Mouse (Mus musculus) granulocyte monocyte progenitor cell, adult 5-6 weeks (primary cell): ENCODE measurements around the gene Zbtb40. TPM values are rescaled to one million over a fixed set of nuclear protein-coding genes. Genes with fewer than 3 reads are reported as not detected.

Experiments
- ATAC-seq: replicated peaks from 2 replicates; pipeline ENCODE4 v1.8.0; 2016; ENCODE audit warnings: mild to moderate bottlenecking, moderate TSS enrichment, inconsistent platforms; ENCODE audit not compliant: poor library complexity, severe bottlenecking
- total RNA-seq, 2 experiments: library from RNA; stranded (forward) in 1 of 2; stranded (reverse) in 1 of 2; fragments of 200-712, 200-1000 nt in 1 of 2; fragments of >200 nt in 1 of 2; fragmentation: Nextera tagmentation in 1 of 2; gene quantifications; 2 replicates each; pipeline ENCODE4 v1.2.3; 2014 to 2017

Gene Zbtb40
- total RNA-seq (2014; fragmentation: Nextera tagmentation) = 4.0 and 5.4 TPM in 2 replicates
- 4.4 and 6.9 TPM in 2 replicates for total RNA-seq (2017)

DNA sequence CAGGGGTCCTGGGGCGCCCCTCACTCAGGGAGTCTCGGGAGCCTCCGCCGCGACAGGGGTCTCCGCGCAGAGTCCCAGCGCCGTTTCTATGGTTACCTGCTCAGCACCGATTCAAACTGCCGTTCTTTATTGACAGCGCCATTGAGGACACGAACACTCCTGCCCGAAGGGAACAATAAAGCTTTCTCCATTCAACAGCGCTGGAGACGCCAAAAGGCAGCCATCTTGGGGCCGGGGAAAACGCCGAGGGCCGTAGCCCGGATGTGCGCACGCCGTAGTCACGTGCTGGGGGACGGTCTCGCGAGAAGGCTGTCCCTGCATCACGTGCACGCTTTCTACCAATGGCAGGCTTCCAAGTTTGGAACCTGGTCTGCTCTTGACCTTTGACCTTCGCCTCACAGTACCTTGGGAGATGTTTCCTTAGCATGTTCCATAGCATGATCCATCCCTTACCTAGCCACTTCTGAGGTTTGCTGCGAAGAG, at the start of gene Zbtb40:
Zbtb40 (minus strand) TSS at position 252 of the 483 bp plus-strand sequence.
- ATAC-seq = peak; percentile 94

DNA sequence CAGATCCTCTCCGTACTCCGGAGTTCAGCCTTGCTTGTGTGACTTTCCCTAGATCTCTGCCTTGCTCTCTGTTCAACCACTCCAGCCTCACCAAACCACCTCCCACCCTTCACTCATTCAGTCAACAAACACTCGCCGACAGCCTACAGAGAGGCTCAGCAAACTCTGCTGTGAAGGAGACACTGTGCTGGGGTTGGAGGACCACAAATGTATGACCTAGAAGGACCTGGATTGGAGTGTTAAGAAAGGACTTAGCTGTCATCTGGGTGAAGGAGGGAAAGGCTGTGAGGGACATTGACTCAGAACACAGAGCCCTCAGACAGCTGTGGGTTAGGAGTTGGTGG, 49.4 kb upstream of the Zbtb40 start:
- no peak for ATAC-seq

DNA sequence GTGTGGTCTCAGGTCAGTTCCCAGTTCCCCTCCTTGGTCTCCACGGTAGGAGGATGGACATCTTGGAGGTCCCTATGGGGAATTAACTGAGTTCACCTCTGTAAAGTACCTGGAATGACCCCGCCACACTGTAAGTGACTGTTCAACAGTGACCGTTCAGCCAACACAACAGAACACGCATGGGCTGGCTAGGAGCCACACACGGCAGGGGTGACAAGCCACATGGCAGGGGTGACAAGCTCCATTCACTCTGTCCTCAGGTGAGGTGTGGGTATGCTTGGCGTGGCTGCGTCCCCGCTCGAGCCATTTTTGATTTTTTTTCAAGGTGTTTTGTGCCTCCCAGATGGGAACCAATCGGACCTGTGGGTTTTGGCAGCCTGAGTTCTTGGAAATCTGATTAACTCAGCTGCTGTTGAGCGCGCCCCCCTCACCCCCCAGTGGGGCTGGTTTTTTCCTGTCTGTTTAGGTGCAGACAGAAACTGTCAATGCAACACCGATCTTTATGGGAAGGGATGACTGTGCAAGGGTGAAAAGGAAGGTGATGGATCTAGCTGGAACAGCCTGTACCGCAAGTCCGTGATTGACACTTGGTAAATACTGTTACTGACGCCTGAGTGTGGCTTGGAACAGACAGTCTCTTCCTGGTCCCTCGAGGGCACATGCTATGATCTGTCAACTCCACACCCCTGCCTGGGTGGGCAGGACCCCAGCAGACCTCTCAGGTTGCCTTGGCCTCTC, 48.8 kb upstream of the Zbtb40 start:
- no peak for ATAC-seq

DNA sequence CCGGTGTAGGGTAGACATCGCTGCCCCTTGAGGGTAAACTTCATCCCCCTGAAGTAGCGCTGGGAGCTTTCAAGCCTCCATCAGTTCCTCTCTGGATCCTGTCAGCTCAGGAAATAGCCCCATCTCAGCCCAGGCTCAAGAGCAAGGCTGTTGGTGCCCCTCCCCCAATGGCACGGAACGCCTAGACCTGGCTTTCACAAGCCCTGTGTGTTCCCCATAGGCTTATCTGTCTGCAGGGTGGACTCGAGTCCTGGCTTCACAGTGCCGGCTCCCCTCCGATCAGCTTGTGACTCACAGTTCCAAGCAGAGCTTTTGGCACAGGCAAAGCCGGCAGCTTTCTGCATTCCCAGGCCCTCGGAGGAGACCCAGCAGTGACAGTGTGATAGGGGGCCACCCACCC, 47.8 kb upstream of the Zbtb40 start:
- ATAC-seq = no peak

DNA sequence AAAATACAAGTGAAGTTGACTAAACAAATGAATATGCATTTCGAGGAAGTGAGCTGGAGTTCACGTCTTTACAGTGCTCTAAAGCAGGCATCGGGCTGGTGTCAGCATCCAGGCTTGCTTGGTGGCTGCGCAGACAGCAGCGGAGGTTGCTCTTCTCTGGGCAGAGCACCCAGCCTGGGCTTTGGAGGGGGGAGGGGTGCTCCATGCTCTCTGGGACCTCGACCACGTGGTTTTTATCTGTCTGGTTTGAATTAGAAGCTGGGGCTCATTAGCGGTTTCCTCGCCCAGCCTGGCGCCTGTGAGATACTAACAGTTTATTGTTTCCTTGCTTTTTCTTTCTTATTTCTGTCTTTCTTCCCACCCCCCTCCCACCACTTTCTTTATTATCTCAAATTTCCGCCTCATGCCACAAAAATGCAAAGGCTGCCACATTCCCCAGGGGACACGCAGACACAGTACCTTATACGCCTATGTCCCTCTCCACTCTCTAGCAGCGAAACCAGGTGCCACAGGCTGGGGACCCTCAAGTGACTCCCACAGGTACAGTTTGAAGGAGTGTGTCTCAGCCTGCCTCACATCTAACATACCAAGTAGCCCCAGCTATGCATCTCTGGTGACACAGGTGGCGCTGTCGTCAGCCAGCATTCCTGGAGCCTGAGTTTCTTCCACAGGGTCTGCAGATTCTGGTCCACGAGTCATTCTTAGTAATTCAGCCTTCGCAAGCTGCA, 36.6 kb upstream of the Zbtb40 start:
- ATAC-seq = no peak

DNA sequence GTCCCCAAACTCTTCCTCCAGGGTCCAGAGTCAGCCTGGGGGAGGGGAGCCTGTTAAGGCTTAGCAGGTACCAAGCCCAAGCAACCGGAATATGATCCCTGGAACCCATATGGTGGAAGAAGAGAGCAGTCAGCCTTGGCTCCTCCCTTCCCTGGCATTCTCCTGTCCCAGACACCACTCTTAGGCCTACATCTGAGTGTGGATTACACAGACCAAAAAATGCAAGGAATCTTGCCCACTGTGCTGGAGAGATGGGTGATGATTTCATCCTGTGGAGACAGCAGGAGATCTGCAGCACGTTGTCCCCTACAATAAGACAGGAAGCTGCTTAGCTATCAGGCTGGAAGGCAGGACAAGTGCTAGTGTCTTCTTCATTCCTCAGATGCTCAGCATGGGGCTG, 34.3 kb upstream of the Zbtb40 start:
- ATAC-seq = no peak

DNA sequence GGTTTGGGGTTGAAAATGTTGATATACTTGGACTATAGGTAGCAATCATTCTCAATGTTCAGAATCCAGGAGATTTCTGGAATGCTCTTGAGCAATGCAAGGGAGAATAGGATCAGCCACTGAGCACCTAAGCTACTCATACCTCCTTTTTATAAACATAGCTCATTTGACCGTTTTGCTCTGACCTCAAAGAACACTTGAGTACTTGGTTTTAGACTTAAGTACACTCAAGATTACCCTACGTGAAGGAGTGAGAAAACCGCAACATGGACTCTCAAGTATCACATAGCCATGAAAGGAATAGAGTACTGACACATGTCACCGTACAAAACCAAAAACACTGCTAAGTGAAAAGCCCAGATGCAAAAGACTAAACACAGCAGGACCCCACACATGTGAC, 32.8 kb upstream of the Zbtb40 start:
- ATAC-seq = no peak

DNA sequence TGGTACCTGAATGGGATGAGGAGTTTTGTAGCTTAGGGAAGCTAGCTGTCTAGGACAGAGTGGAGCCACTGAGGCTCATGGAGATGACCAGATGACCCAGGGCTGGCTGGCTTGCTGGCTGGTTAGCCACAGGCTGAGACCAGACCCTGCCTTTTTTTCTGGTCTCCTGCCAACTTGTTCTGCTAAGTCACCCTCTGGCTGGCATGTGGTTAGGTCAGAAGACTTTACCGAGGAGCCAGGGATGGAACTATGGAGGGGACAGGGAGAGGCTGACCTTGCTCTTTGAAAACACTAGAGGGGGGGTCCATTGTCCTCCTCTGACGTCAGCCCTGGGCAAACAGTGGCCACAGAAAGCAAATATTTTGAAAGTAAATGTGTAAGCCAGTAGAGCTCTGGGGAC, 28.6 kb upstream of the Zbtb40 start:
- no peak for ATAC-seq

DNA sequence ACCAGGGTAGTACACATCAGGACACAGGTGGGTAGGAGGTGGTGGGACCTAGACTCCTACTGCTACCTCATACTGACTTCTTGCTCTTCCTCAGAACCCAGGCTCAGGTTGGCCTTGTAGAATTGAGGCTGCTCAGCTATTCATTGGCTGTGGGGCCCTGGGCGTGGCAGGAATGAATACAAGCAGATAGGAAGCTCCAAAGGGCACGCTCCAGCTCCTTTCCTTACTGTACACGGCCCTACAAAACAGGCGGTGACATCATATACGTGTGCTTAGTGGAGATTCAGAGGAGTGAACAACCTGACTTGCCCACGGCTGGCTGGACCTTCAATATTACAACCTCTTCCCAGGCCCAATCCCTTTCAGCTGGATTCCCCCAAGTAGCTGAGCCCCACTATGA, 22.6 kb upstream of the Zbtb40 start:
- no peak for ATAC-seq

DNA sequence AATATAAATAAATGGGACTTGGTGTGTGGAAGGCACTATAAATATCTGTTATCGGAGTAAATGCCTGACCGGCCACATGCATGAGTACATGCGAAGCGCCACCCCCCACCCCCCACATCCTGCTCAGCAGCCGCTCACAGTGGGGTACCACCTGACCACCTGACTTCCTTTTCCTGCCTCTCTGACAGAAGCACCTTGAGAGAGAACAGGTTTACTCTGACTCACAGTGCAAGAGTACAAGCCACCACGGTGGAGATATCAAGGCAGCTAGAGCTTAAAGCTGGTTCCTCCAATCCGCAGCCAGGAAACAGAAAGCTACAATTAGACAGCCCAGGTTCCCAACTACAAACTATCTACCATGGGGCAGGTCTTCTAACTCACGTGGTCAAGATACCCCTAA, 19.9 kb upstream of the Zbtb40 start:
- ATAC-seq = no peak

DNA sequence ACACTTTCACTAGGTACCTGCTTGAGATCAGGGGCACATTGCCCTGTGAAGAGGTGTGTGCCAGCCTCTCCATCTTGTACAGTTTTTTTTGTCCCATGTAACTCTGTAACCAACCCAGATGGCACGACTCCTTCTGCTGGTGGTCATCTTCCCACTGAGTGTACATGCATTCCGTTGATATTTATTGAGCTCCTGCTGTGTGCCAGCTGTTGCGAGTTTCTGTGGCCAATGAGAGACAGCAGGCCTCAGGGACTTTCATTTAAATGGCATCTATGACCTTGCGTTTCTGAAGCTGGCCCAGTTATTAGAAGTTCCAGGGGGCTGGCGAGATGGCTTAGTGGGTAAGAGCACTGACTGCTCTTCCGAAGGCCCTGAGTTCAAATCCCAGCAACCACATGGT, 17.2 kb upstream of the Zbtb40 start:
- no peak for ATAC-seq

DNA sequence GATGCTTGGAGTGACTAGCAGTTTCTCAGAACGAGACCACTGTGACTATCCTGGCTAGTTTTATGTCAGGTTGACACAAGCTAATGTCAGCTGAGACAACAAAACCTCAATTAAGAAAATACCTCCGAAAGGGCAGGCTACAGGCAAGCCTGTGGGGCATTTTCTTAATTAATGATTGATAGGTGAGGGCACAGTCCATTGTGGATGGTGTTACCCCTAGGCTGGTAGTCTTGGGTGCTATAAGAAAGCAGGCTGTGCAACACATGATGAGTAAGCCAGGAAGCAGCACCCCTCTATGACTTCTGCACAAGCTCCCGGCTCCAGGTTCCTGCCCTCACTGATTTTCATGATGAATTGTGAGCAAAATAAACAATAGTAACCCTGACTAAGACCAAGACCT, 6.3 kb upstream of the Zbtb40 start:
- no peak for ATAC-seq

DNA sequence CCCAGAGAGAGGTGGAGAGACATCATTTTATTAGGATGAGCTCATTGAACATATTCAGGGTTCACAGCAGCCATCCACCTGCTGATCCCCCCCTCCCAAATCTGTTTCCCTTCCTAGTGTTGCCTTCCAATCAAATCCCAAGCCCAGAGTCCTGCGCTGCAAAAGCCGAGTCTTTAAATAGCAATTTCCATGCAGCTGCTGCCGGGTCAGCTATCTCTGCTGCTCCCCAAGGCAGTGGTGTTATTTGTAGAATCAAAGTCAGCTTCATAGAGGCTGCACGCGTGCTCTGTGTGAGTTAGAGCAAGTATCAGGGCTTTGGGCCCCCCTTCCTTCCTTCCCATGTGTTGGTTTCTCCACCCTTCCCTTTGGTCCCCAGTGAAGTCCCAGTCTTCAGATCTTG, 5.2 kb upstream of the Zbtb40 start:
- ATAC-seq = no peak

DNA sequence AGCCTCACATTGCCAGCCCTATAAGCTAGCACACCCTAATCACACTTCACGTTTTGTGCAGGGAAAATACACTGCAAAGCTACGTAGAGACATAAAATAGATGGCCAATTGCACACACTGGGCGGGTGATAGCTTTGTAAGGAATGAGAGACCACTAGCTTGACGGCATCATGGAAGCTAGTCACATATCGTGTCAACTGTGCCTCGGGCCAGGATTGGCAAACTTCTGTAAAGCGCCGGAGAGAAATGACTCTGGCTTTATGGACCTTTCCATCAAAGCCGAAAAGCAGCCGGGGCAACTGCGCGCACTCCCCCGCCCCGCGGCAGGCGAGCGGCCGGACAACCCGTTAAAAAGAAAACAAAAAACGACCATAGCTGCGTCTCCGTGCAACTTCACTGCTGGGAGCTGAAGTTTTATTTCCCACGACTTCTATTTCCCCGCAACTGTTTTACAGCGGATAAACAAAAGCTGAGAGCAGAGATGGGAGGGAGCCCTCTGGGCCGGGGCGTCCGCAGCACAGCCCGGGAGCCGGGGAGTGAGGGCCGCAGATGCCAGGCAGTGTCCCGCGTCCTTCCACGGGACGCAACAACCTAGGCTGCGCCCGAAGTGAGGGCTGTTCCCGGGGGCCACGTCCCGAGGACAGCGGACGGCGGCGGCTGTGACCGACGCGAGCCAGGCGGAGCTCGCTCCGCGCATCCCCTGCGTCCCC, 606 bp downstream of the Zbtb40 start:
- ATAC-seq = peak; percentile 29

DNA sequence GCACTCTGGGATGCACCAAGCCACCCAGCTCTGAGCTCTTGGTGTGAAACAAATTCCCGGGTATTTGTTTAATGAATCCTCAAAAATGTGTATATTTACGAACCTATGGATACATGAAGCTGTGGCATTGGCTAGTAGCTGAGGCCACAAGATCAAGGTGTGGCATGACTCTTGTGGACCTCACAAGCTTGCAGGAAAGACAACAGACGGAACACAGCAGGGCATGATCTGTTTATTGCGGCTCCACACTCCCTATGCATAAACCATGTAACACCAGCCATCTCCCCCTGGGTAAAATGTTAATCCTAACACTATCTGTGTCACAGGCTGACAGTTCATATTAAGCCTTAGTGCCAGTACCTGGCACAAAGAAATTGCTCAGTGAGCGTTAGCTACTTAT, 2.5 kb downstream of the Zbtb40 start:
- no peak for ATAC-seq

DNA sequence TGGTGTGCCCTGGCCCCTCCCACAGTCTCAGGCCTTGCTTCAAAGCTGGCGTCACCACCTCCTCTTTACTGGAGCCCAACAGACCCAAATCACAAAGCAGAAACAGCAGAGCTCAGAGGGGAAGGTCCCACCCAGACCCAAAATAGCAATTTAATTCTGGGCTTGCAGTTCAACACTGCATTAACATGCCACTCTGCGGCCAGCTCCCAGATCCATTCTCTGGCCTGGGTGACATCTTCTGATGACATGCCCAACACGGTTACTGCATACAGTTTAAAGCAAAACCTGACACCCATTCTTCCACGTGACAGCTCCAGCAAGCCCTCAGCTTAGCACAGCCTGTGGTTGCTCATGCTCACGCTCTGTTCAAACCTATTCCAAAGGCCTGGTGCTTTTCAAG, 4.1 kb downstream of the Zbtb40 start:
- ATAC-seq = no peak

DNA sequence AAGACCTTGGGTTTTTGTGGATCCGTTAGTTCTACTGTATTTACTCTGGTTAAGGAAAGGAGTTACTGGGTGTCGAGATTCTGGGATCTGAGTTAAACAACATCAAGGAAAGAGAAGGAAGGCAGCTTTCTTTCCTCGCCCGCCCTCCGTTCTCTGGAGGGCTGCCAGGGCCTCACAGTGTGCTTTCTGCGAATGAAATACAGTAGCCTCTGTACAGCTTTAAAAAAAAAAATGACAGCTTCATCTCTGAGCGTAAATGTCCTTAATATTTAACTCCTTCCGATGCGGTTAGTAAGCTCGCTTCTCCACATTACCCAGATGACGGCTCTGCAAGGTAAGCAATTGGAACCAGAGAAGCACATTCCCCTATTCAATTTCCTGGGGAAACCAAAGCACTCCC, 4.8 kb downstream of the Zbtb40 start:
- ATAC-seq = no peak

DNA sequence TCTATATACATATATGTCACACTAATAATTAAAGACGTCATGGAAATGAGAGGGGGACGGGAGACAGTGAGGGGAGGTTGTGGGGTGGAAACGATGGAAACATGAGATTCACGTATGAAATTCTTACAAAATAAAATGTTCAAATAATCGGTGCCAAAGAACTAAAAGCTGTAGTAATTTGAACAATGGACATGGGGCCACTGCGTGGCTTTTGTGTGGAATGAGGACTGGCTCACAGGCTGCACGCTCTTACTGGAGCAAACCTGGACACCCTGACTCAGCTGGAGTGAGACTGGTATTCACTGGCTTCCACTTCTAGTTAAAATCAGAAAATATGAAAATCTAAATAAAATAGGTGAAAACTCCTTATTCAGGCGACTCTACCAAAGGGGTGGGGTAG, 6.6 kb downstream of the Zbtb40 start:
- no peak for ATAC-seq

DNA sequence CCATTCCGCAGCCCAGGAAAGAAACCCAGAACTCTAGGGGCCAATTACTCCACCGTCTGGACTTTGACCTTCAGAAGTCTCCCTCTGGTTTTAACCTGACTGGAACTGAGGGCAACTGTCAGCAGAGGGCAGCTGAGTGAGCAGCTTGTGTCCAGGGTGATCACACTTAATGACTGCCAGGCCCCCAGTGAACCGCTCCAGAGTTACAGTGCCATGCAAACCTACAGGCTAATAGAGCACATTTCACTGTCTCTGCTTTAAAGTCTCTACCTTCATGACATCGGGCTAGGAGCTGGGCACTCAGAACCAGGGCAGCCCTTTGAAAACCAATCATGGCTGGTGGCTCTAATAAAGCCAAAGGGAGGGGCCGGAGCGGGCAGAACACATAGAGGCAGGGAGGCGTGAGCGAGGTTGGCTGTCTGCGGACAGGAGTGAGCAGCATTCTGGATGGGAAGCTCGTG, 7.4 kb downstream of the Zbtb40 start:
- ATAC-seq = no peak

DNA sequence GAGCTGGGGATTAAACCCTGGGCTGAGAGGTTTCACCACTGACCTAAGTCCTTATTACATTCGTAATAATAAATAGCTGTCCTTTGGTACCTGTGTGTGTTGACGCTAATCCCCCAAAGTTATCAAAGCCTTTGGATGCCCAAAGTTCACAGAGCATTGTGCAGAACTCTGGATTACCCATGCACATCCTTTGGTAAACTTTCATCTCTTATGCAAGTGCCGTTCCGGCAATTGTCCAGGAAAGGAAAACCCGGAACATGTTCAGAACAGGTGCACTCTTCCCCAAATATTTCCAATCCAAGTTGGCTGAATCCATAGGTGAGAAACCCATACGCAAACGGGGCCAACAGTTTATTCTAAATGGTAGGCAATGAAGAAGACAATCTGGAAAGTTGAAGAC, 9.2 kb downstream of the Zbtb40 start:
- no peak for ATAC-seq

DNA sequence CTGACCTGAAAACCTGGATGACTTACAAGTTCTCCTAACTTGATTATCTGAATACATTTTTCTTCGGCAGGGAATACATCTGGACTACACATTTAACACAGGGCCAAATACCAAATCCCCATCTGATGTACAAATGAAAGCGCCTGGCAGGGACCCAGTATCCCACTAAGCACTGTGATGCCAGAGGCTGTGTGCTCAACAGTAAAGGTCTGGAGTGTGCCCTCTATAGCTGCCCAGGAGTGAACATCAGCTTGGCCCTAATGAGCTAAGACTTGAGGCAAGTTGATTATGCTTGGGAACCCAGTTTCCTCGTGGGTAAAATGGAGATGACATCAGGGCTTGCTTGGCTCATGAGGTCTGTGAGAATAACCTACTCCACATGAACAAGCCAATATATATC, 10.1 kb downstream of the Zbtb40 start:
- no peak for ATAC-seq
